Mouse (Mus musculus) heart, embryonic 15.5 days (tissue): ENCODE measurements around the gene Ralgps1. TPM values are rescaled to one million over a fixed set of nuclear protein-coding genes. Genes with fewer than 3 reads are reported as not detected.

ENCODE experiments used
- ATAC-seq: fragments of 200-750 bp; cut with Nextera tagmentation; replicated peaks from 2 replicates; pipeline ENCODE4 v1.8.0; 2017; ENCODE audit warnings: low read depth, moderate TSS enrichment; ENCODE audit not compliant: insufficient number of reproducible peaks, insufficient read depth, low FRiP score
- H3K27ac ChIP-seq: fragments of 300-500 bp; sonication (generic); 2 replicates; pipeline ENCODE4 v1.5.1; 2015; ENCODE audit warnings: mild to moderate bottlenecking, inconsistent platforms
- H3K27me3 ChIP-seq: fragments of 300-500 bp; sonication (generic); 2 replicates; pipeline ENCODE4 v1.6.1; 2015; ENCODE audit warnings: inconsistent platforms
- H3K36me3 ChIP-seq: fragments of 300-500 bp; sonication (generic); 2 replicates; pipeline ENCODE4 v1.6.1; 2015; ENCODE audit warnings: mild to moderate bottlenecking, inconsistent platforms
- H3K4me1 ChIP-seq: fragments of 300-500 bp; sonication (generic); replicated peaks from 2 replicates; pipeline ENCODE4 v1.6.1; 2015; ENCODE audit warnings: inconsistent platforms
- H3K4me2 ChIP-seq: fragments of 300-500 bp; sonication (generic); 2 replicates; pipeline ENCODE4 v1.6.1; 2015; ENCODE audit warnings: inconsistent platforms, mild to moderate bottlenecking, moderate library complexity
- H3K4me3 ChIP-seq: fragments of 300-500 bp; sonication (generic); 2 replicates; pipeline ENCODE4 v1.5.1; 2015; ENCODE audit warnings: mild to moderate bottlenecking, inconsistent platforms
- H3K9ac ChIP-seq: fragments of 300-500 bp; sonication (generic); 2 replicates; pipeline ENCODE4 v1.6.1; 2015; ENCODE audit warnings: mild to moderate bottlenecking, inconsistent platforms
- H3K9me3 ChIP-seq: fragments of 300-500 bp; sonication (generic); replicated peaks from 2 replicates; pipeline ENCODE4 v1.6.1; 2016; ENCODE audit warnings: inconsistent platforms
- WGBS: fragments of 180-500 bp; shearing (Covaris S2); methylation state at CpG from one replicate; pipeline ENCODE4 v1.1.7; 2015; ENCODE audit warnings: mixed read lengths; 5-methylcytosine and 5-hydroxymethylcytosine counted together
- polyA plus RNA-seq: library from polyadenylated mRNA; unstranded; fragments of >200 nt; fragmentation: Nextera tagmentation; extraction: Ambion mirVana; gene quantifications from 2 replicates; pipeline ENCODE4 v1.2.1, GENCODE M21; 2015

Ralgps1 gene
- polyA plus RNA-seq: 3.7 and 5.4 TPM in 2 replicates

GRCm38 (mm10) chr2:33370777-33371647, at the start of gene Ralgps1:
Ralgps1 (minus strand) TSS chr2:33371486.
- Histone ChIP-seq H3K27ac (peak within 1 kb of the TSS; percentile 97), H3K4me2 (peak within 1 kb of the TSS; percentile 85), H3K4me3 (peak within 1 kb of the TSS; percentile 82), H3K36me3 (no peaks in the 10 kb centered on the region), H3K9me3 (no peaks in the 10 kb centered on the region), H3K9ac (peak within 1 kb of the TSS; percentile 76), H3K4me1 (peaks cover 12% of the 10 kb centered on the region), H3K27me3 (no peaks in the 10 kb centered on the region)
- ATAC-seq: peak; percentile 100
- WGBS: 0% methylated on average over 40 of the region's 74 CpGs

GRCm38 (mm10) chr2:33417454-33417853, 46.2 kb upstream of the Ralgps1 start:
- no peaks in the 10 kb centered on the region for H3K27me3 ChIP-seq
- H3K9me3 ChIP-seq: no peaks in the 10 kb centered on the region
- WGBS: 50% methylated on average over 4 of the region's 4 CpGs
- H3K4me2 ChIP-seq: no peak overlapping the region
- no peak overlapping the region for H3K4me3 ChIP-seq
- H3K27ac ChIP-seq: no peak overlapping the region
- H3K4me1 ChIP-seq: peaks cover 3% of the 10 kb centered on the region; the same call in 1 of the 2 replicates
- no peak for ATAC-seq
- H3K9ac ChIP-seq: no peak overlapping the region
- no peaks in the 10 kb centered on the region; the same call in 1 of the 2 replicates for H3K36me3 ChIP-seq

GRCm38 (mm10) chr2:33414019-33414418, 42.7 kb upstream of the Ralgps1 start:
- no peaks in the 10 kb centered on the region for H3K9me3 ChIP-seq
- H3K4me3 ChIP-seq: no peak overlapping the region
- no peaks in the 10 kb centered on the region for H3K27me3 ChIP-seq
- peaks cover 5% of the 10 kb centered on the region; the same call in 1 of the 2 replicates for H3K4me1 ChIP-seq
- H3K27ac ChIP-seq: no peak overlapping the region
- H3K4me2 ChIP-seq: no peak overlapping the region
- H3K9ac ChIP-seq: no peak overlapping the region
- no peak for ATAC-seq
- 86% methylated on average over 13 of the region's 13 CpGs for WGBS
- H3K36me3 ChIP-seq: peaks cover 28% of the 10 kb centered on the region

GRCm38 (mm10) chr2:33412111-33412510, 40.8 kb upstream of the Ralgps1 start:
- peaks cover 5% of the 10 kb centered on the region; the same call in 1 of the 2 replicates for H3K4me1 ChIP-seq

GRCm38 (mm10) chr2:33403511-33404003, 32.3 kb upstream of the Ralgps1 start:
- 61% methylated on average over 4 of the region's 4 CpGs for WGBS
- no peaks in the 10 kb centered on the region for H3K27me3 ChIP-seq
- H3K4me3 ChIP-seq: no peak overlapping the region
- no peak for ATAC-seq
- no peaks in the 10 kb centered on the region for H3K9me3 ChIP-seq
- H3K27ac ChIP-seq: no peak overlapping the region
- no peak overlapping the region for H3K4me2 ChIP-seq
- H3K9ac ChIP-seq: no peak overlapping the region
- H3K4me1 ChIP-seq: peaks cover 2% of the 10 kb centered on the region; the same call in 1 of the 2 replicates
- H3K36me3 ChIP-seq: no peaks in the 10 kb centered on the region

More at GRCm38 (mm10) chr2:33412111-33412510, 40.8 kb upstream of the Ralgps1 start:
- no peak overlapping the region for H3K4me3 ChIP-seq
- H3K9ac ChIP-seq: no peak overlapping the region
- 0 out of 2 replicates have a peak overlapping the region, but pooled peaks have one; percentile 4 for H3K4me2 ChIP-seq
- no peak for ATAC-seq
- H3K27ac ChIP-seq: no peak overlapping the region
- H3K27me3 ChIP-seq: no peaks in the 10 kb centered on the region
- no peaks in the 10 kb centered on the region for H3K9me3 ChIP-seq
- 63% methylated on average over 14 of the region's 14 CpGs for WGBS
- H3K36me3 ChIP-seq: peaks cover 28% of the 10 kb centered on the region

- Histone ChIP-seq H3K9me3 (no peaks in the 10 kb centered on the region), H3K36me3 (no peaks in the 10 kb centered on the region), H3K27me3 (no peaks in the 10 kb centered on the region), H3K4me3 (no peak overlapping the region), H3K4me1 (peaks cover 2% of the 10 kb centered on the region; the same call in 1 of the 2 replicates), H3K4me2 (no peak overlapping the region), H3K27ac (no peak overlapping the region), H3K9ac (no peak overlapping the region)
- WGBS: 66% methylated on average over 5 of the region's 5 CpGs
- ATAC-seq: no peak
These were observed 31.4 kb upstream of the Ralgps1 start for GRCm38 (mm10) chr2:33402638-33403037.

- no peak overlapping the region for H3K4me2 ChIP-seq
- H3K4me3 ChIP-seq: no peak overlapping the region
- peaks cover 2% of the 10 kb centered on the region; the same call in 1 of the 2 replicates for H3K4me1 ChIP-seq
- H3K9me3 ChIP-seq: no peaks in the 10 kb centered on the region
- no peaks in the 10 kb centered on the region for H3K27me3 ChIP-seq
- ATAC-seq: no peak
- WGBS: 33% methylated on average over 7 of the region's 7 CpGs
- no peak overlapping the region for H3K27ac ChIP-seq
- no peaks in the 10 kb centered on the region for H3K36me3 ChIP-seq
- no peak overlapping the region for H3K9ac ChIP-seq
These were observed 30.9 kb upstream of the Ralgps1 start for GRCm38 (mm10) chr2:33402236-33402635.

GRCm38 (mm10) chr2:33401217-33401616, 29.9 kb upstream of the Ralgps1 start:
- H3K9me3 ChIP-seq: no peaks in the 10 kb centered on the region
- WGBS: 38% methylated on average over 3 of the region's 3 CpGs
- H3K9ac ChIP-seq: no peak overlapping the region
- H3K4me1 ChIP-seq: 0 out of 2 replicates have a peak, but pooled peaks cover 2% of the 10 kb centered on the region
- no peaks in the 10 kb centered on the region for H3K27me3 ChIP-seq
- no peak overlapping the region for H3K4me3 ChIP-seq
- ATAC-seq: no peak
- H3K27ac ChIP-seq: no peak overlapping the region
- H3K4me2 ChIP-seq: no peak overlapping the region
- no peaks in the 10 kb centered on the region for H3K36me3 ChIP-seq

- no peaks in the 10 kb centered on the region for H3K36me3 ChIP-seq
- no peak overlapping the region for H3K4me2 ChIP-seq
- H3K4me3 ChIP-seq: no peak overlapping the region
- H3K9me3 ChIP-seq: no peaks in the 10 kb centered on the region
- no peaks in the 10 kb centered on the region for H3K27me3 ChIP-seq
- H3K27ac ChIP-seq: no peak overlapping the region
- 56% methylated on average over 5 of the region's 5 CpGs for WGBS
- ATAC-seq: no peak
- 0 out of 2 replicates have a peak, but pooled peaks cover 2% of the 10 kb centered on the region for H3K4me1 ChIP-seq
- H3K9ac ChIP-seq: no peak overlapping the region
These were observed 29.3 kb upstream of the Ralgps1 start for GRCm38 (mm10) chr2:33400541-33400940.

GRCm38 (mm10) chr2:33399091-33399490, 27.8 kb upstream of the Ralgps1 start:
- Histone ChIP-seq H3K27ac (no peak overlapping the region), H3K36me3 (no peaks in the 10 kb centered on the region), H3K9me3 (no peaks in the 10 kb centered on the region), H3K27me3 (no peaks in the 10 kb centered on the region), H3K4me2 (no peak overlapping the region), H3K4me1 (0 out of 2 replicates have a peak, but pooled peaks cover 2% of the 10 kb centered on the region), H3K4me3 (no peak overlapping the region), H3K9ac (no peak overlapping the region)
- no peak for ATAC-seq
- 74% methylated on average over 7 of the region's 7 CpGs for WGBS

- H3K36me3 ChIP-seq: no peaks in the 10 kb centered on the region
- WGBS: 63% methylated on average over 4 of the region's 4 CpGs
- H3K4me2 ChIP-seq: no peak overlapping the region
- no peaks in the 10 kb centered on the region for H3K27me3 ChIP-seq
- no peak for ATAC-seq
- no peak overlapping the region for H3K27ac ChIP-seq
- H3K4me1 ChIP-seq: 0 out of 2 replicates have a peak, but pooled peaks cover under 1% of the 10 kb centered on the region
- no peak overlapping the region for H3K4me3 ChIP-seq
- H3K9ac ChIP-seq: no peak overlapping the region
- no peaks in the 10 kb centered on the region for H3K9me3 ChIP-seq
These were observed 25.8 kb upstream of the Ralgps1 start for GRCm38 (mm10) chr2:33397036-33397435.
